Mouse (Mus musculus): ENCODE measurements around the gene Wasl.

GRCm38 (mm10) chr6:24600726-24601125 is 64.1 kb downstream of the Wasl start:
- TF ChIP-seq CTCF (IDR thresholded peaks at IDR 0.05; ENCODE audit: low read depth) (no peak), EP300 (IDR thresholded peaks at IDR 0.05; ENCODE audit: low read depth) (no peak)
